Mouse (Mus musculus) cerebellum, postnatal 25 days (tissue): Measurements from ENCODE around the gene Syt8.

ENCODE experiments used
- DNase-seq, 2 experiments: peaks; one replicate each; pipeline ENCODE4 v3.0.0; 2021; ENCODE audit warnings: mixed read lengths in 2 of 2

Syt8 gene

DNA sequence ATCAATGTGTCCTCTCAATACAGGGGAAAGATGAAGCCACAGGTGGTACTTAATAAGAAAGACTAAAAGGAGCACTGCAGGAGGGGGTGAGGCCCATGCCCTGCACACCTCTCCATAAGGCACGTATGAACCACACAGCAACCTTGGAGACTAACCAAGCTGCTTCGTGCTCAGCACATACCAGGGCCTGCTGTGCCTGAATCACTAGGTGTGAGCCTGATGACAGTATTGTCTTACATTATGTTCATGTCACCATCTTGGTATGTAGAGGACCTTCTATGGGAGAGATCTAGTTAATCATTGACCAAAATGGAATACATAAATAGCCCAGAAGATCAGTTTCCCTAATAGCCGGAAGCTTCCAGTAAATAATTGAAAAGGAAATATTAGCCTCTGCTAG lies 25.0 kb upstream of the Syt8 start:
- DNase-seq = no peak

DNA sequence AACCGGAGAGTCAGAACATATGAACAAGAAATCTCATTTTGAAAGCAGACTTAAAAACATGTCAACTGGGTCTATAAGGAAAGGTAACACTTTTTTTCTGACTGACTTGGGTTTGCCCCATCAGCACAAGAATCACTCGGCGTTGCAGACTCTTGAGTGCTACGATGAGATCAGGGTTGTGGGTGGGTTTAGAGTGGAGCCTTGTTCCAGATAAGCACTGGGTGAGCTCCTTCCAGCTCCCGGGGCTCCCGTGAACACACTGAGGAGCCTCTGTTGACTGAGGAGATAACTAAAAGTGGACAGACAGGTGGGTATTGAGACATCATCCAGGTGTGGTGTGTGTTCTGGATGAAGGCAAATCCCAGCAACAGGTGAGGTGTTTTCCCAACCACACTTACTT lies 21.4 kb upstream of the Syt8 start:
- DNase-seq = no peak

DNA sequence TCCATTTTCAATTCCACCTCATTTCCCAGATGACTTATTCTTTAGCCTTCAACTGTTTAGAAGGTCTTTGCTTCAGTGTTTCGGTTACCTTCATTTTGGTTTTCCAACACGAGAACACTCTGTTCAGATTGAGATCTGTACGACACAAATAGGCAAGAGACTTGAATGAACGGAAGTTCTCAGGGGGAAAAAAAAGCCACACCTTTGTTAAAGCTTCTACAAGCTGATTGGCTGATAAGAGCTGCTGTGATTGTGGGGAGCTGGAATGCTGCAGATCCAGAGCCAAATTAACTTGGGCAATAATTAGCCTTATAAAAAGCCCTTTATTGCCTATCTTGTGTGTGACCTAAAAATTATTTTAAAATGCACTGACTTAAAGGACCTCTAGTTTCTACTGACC lies 19.3 kb upstream of the Syt8 start:
- no peak for DNase-seq

DNA sequence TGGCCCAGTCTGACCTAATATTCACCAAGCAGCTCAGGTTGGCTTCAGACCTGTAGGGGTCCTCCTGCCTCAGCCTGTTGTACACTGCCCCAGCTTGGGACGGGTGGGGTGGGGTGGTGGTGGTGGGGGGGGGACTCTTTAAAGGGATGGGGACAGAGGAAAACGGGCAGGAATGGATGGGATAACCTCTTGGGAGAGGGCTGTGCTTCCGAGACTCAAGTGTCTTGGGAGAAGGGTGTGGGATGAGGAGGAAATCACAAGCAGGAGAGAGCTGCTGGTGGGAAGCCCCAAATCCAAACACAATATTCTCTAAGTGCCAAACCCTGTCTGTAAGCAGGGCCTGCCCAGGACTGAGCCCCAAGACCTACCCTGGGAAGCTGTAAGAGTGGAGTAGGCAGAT lies 18.4 kb upstream of the Syt8 start:
- no peak for DNase-seq

DNA sequence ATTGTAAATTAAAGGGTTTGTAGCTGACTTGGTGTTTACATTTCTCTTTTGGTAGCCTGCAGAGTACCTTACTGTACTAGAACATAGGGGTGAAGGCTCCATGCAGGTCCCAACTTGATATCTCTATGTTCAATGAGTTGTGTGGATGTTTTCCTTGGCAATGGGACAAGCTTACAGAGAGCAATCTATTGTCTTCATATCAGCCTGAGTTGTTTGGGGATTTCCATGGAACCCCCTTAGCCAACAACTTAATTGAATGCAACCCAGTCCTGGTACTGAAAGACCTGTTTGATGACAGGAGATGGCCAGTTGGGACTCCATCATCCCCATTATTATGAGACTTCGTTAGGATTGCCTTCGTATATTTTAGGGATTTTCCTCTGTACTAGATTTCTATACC lies 16.6 kb upstream of the Syt8 start:
- no peak for DNase-seq

DNA sequence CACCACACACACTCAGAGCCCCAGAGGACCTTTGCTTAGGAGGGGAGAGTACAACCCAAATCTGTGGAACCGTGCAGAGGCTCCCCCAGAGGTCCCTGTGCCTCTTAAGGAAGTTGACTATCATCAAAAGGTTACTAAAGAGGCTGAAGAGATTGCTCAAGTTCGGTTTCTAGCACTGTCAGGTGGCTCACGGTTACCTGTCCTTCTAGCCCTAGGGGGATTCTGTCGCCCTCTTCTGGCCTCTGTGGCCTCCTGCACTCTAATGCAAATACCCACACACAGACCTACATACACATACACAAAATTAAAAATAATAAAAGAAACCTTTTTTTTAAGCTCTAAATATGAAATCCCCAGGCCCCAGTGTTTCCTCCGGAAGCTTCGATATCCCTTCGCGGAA lies 16.0 kb upstream of the Syt8 start:
- DNase-seq = no peak

DNA sequence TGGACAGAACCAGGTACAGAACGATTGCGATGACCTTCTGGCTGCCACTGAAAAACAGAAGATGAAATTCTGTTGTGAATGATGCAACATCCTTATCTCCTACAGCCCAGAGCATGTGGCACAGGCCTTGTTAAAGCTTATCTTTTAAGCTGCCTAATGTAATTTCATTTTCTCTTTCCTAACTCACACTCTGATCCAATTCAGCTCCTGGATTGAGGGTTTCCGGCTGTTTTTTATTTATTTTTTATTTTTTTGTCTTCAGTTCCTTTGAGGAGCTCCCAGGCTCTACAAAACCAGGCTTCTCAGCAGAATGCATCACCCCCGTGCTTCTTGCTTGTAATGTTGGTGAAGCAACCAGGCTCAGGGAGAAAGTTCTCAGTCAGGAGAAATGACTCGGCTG lies 14.8 kb upstream of the Syt8 start:
- no peak for DNase-seq

DNA sequence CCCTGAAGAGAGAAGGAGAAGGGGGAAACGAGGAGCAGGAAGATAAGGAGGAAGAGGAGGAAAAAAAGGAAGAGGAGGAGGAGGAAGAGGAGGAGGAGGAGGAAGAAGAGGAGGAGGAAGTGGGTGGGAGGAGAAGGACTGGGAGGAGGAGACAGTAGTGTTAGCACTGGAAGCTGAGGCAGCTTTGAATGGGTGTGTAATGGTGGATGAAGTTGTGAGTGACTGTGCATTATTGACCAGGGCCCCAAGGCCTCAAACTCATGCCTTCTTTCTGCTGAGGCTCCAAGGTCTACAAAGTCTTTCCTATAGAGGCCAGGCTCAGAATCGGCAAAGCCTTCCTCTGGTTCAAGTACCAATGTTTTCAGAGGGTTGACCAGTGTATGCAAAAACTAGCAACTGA lies 12.8 kb upstream of the Syt8 start:
- no peak for DNase-seq

DNA sequence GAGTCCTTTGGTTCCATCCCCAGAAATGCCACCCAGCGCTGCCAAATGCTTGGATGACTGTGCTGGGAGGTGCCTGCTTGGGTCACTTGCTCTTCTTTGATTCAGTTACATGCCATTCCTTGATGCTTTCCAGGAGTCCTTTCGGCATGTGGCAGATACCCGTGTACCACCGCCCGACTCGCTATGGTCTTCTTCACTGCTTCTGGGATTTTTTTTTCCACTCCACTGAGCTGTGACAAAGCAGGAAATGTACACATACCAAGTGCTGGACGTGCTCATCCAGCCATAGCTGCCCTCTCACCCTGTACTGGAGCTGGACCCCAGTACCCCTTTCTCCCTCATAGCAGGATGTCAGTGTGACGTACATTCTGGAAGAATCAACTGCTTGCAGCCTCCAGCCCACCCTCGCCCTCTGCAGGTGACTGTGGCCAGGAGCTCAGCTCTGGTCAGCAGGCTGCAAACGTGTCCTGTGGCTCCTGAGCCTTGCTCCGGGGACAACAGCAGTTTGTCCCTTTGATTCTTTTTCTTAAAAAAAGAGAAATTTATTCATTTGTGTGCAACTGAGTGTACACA lies 8.9 kb upstream of the Syt8 start:
- peak; percentile 71 to 80 for DNase-seq

DNA sequence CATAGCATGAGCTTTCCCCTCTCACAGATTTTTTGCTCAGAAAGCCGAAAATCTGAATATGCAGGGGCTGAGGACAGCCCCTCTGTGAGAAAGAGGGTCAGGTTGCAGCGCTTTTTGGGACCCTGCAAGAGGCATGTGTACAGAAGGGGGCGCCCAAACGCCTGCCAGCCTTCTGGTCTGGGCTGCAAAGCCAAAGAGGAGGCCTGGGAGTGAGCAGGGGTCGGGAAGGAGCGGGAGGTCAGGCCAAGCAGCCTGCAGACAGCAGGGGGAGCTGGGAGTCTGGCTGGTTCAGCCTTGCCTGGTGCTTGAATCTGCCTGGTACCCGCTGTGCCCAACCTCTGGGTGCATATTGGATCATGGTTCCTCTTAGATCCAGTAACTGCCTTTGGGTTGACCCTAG lies 6.4 kb upstream of the Syt8 start:
- DNase-seq = peak in 1 of 2 experiments; percentile 54

DNA sequence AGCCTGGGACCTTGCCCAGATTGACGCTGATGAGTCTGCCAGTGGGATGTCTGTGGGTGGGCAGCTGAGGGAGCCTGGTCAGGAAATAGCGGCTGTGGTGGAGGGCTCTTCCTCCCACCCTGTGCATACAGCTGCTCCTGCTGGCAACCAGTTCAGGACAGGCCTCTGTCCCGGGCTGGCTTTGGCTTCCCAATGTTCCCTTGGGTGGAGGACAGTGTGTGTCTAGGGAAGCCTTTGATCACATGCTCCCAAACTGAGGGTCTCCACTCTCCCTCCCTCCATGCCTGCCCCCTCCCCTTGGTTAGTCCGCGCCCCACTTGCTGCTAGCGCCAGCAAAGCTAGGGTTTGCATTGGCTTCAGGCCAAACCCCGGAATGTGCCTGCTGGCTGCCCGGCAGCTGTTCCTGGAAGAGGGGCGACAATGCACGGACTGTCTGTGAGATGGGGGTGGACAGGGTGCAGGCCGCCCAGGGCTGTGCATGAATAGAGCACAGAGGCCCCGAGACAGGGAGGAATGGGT lies 4.4 kb upstream of the Syt8 start:
- peak in 1 of 2 experiments; percentile 42 for DNase-seq

DNA sequence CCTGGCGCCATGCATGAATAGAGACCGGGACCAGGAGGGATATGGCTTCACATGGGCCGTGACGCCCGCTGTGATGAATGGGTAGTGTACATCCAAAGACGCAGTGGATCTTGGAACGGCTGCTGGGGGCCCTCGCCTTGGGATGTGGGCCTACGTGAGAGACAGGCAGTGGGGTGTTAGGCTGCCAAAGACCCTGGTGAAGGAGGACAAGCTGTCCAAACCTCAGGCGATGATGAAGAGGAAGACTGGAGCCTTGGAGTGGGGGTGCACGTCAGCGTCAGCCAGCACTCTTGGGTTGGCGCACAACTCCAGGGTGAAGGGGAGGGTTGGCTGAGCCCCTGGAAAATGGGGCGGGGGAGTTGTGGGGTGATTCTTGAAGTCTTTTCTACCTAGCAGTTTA lies 3.5 kb upstream of the Syt8 start:
- no peak for DNase-seq

DNA sequence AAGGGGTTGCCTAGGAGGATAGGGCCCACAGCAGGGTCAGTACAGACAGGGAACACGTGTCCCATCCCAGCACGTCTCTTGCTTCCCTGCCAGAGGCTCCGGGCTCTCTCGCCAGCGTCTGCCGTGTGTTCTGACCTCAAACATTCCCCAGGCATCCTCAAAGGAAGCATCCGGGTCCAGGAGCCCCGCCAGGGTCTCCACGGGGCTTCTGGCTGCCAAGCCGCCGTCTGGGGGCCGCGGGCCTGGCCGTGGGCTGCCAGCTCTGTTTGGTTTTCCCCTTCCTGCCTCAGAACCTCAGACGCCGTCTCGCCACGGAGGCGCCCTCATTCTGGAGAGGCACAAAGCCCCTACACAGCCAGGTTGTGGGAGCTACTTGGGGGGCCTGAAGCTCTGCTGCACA lies 1.0 kb upstream of the Syt8 start:
- DNase-seq = peak; percentile 51 to 57

DNA sequence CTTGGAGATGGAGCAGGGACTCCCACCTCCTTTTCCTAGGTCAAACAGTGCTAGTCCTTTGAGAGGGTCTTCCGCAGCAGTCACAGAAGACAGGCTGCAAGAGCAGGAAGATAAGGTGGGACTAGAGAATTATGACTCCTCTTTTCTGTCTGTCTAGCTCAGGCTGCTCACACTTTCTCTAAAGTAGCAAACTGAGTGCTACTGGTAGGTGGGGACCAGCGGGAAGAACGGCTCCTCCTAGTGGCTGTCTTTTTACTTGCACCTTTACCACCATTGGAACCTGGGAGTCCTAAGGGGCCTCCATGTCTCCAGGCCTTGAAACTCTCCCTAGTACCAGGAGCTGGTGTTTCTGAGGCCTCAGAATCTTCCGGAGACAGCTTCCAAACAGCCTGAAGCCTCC lies 874 bp downstream of the Syt8 start:
- DNase-seq = peak; percentile 65 to 84

DNA sequence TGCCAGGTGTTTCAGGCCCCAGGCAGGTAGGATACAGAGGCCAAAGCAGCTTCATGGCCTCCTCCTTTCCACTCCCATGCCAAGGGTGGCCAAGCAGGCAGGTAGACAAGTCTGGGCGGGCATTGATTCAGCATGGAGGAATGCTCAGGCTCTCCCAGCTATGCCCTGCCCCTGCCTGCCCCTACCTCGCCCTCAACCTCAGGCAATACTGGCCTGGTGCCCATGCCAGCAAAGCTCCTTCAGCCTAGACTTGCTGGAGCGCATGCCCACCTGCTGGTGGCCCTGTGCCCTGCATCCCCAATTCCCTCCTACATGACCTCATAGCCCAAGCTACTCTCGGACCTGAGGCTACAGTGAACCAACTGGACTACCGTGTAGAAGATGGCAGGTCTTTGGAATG lies 2.7 kb downstream of the Syt8 start:
- DNase-seq = peak in 1 of 2 experiments; percentile 38

DNA sequence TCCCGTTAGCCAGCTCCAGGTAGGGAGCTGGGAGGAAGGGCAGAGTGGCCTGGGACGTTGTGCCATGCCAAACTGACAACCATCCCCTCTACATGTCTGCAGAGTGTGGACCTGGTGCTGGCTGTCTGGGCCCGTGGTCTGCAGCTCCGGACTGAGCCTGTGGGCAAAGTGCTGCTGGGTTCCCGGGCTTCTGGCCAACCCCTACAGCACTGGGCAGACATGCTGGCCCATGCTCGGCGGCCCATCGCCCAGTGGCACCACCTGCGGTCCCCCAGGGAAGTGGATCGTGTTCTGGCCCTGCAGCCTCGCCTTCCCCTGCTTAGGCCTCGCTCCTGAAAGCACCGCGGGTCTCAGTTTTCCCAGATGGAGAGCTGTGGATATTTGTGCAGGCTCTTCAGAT lies 5.3 kb downstream of the Syt8 start:
- peak; percentile 67 to 74 for DNase-seq

DNA sequence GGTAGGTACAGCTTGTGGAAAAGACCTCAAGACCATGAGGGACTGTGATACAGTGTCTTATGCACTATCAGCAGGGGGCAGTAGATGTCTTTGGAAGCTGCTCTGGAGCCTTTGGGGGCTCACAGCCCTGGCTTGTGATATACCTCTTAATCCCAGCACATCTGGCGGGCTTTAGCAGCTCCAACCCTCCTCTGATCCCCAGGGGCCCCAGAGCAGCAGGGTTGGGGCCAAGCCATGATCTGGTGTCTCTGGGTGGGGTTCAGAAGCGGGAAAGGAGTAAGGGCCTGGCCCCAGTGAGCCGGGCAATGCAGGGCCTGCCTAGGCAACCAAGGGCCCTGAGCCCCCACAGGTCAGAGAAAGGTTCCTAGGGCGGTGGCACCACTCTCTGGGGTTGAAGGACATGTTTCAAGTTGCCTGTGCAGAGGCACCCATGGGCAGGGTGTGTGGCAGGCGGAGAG lies 6.0 kb downstream of the Syt8 start:
- DNase-seq = no peak

DNA sequence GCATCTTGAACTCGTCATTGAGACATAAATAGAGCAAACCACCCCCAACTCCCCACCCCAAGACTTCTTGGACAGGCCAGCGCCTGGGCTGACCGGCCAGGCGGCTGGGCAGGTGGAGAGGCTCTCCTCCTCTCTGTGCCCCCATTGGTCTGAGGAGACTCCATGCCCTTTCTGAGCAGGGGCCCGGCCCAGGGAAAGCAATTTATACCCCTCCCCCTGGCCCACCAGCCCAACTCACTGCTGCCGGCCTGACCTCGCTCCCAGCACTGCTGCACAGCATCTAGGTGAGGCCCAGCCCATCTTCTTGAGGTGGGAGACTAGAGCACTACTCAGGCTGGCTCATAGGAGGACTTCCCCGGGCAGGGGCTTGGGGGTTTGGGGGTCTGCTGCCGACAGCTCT lies 6.9 kb downstream of the Syt8 start, which contains the start of gene Tnni2:
TSS of gene Tnni2 (plus strand) at position 224 of the 400 bp plus-strand sequence.
- no peak for DNase-seq

DNA sequence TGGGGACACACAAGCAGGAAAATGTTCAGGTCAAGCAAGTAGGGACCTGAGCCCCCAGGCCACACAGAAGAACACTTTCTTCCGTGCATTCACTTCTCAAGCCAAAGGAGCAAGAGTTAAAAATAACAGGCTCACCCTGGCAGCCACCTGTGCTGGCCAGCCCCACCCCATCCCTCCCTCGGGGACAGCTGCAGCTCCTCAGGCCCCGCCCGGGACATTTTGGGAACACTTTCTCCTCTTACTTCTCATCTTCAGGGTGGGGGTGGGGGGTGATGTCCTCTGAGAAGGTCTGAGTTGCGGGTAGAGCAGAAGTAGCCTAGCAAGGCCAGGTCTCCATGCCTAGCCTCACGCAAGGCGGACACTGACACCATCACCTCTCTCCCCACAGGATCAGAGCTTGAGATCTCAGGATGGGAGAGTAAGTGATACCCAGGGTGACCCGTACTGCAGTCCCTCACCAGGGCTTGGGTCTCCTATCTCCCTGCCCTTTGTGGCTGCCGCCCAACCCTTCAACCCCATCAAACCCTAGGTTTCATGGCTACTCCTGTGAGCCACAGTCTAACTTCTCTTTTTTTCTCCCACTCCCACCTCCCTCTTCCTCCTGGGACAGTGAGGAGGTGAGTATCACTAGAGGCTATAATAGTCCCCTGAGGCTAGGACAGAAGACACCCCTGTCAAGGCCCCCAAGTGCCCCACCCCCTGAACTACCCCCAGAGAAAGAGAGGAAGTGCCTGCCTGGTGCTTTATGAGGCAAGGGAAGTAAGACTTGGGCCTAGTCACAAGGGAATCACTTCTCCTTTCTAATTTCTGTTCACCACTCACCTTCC lies 7.6 kb downstream of the Syt8 start:
- DNase-seq = no peak

DNA sequence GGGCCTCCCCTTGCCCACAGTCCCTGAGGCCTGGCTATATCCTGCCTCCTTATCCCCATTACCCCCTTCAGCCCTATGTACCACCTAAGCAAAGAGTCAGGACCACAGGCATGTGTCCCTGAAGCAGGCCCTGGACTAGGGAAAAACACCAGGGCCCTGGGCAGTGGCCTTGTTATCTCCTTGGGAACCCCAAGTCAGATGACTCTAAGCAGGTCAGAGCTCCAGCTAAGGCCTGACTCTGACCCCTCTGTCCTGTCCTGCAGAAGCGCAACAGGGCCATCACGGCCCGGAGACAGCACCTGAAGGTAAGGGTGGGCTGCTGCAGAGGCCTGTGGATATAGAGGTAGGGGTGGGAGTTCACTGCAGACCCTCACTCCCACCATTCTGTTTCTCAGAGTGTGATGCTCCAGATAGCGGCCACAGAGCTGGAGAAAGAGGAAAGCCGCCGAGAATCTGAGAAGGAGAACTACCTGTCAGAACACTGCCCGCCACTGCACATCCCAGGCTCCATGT lies 8.3 kb downstream of the Syt8 start:
- DNase-seq = no peak

DNA sequence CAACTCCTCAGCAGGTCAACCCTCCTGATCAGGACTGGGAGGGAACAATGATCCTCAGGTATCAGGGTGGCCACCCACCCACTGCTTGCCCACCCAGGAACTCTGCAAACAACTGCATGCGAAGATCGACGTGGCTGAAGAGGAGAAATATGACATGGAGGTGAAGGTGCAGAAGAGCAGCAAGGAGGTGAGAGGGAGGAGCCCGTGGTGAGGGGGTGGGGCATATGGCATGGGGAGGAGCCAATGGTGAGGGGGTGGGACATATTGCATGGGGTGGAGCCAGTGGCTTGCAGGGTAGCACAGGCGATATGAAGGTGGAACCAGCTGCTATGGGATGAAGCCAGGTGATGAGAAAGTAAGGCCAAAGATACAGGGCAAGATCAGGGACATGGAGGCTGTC lies 8.8 kb downstream of the Syt8 start:
- no peak for DNase-seq

DNA sequence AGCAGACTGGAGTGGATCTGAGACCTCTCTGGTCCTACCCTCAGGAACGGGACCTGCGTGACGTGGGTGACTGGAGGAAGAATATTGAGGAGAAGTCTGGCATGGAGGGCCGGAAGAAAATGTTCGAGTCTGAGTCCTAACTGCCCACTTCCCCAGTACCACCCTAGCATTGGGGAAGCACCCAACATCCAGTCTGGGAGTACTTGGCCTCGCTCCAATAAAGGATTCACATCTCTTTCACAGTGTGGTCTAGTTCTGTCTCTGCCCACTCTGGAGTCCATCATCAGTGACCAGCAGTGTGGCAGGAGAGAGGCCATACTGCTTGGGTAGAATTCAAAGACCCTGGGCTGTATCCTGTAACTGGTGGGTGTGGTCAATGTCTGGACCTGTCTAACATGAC lies 9.5 kb downstream of the Syt8 start:
- DNase-seq = no peak

DNA sequence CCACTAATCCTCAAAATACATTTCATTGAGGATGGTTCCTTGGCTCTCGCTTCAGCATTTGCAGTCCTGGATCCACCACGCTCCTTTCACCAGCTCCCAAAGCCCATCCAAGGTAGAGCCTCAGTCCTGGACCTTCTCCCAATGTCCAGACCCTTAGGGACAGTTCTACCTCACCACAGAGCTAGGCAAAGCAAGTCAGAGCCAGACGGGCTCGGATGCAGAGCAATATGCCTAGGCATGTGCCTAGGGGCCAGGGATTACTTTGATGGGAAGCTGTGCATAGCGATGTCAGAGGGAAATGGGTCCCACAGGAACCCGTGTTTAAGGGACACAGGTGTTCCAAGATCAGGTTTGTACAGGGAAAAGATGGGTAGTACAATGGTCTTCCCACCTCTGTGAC lies 10.7 kb downstream of the Syt8 start:
- DNase-seq = no peak

DNA sequence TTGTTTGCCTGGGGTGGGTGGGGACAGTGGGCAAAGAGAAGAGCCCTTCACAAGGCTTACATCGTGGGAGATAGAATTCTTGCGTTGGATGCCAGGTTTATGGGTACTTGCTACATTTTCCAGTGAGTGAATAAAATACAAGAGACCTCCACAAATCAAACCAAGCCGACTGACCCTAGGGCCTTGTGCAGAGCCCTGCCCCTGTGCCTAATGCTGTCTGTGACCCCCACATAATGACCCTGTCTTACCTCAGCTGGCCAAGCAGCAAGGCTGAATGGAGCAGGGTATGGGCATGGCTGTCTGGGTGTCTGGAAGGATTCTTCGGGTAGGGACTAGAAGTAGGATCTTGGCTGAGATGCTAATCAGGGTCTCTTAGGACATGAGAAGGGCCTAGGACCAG lies 11.6 kb downstream of the Syt8 start:
- no peak for DNase-seq
